Mouse (Mus musculus) stomach, embryonic 14.5 days (tissue): ENCODE results near the gene A4galt. TPM values are rescaled to one million over a fixed set of nuclear protein-coding genes. Genes with fewer than 3 reads are reported as not detected.

Experiments
- ATAC-seq: fragments of 200-750 bp; cut with Nextera tagmentation; 2 replicates; pipeline ENCODE4 v1.8.0; 2017; ENCODE audit warnings: low read depth, moderate TSS enrichment; ENCODE audit not compliant: insufficient number of reproducible peaks, insufficient read depth, low FRiP score
- H3K27ac ChIP-seq: fragments of 300-500 bp; sonication (generic); 2 replicates; pipeline ENCODE4 v1.5.1; 2014; ENCODE audit warnings: mild to moderate bottlenecking, low read length, moderate library complexity, mixed read lengths
- H3K27me3 ChIP-seq: fragments of 300-500 bp; sonication (generic); 2 replicates; pipeline ENCODE4 v1.6.1; 2014; ENCODE audit warnings: low read length, control low read depth, mixed read lengths; ENCODE audit not compliant: control insufficient read depth, insufficient read depth
- H3K36me3 ChIP-seq: fragments of 300-500 bp; sonication (generic); 2 replicates; pipeline ENCODE4 v1.6.1; 2014; ENCODE audit warnings: mild to moderate bottlenecking, control low read depth, low read length, moderate library complexity, mixed read lengths; ENCODE audit not compliant: control insufficient read depth, insufficient read depth
- H3K4me1 ChIP-seq: fragments of 300-500 bp; sonication (generic); 2 replicates; pipeline ENCODE4 v1.6.1; 2014; ENCODE audit warnings: low read length, control low read depth, mixed read lengths; ENCODE audit not compliant: control insufficient read depth, insufficient read depth
- H3K4me2 ChIP-seq: fragments of 300-500 bp; sonication (generic); replicated peaks from 2 replicates; pipeline ENCODE4 v1.6.1; 2014; ENCODE audit warnings: low read depth, low read length, control low read depth
- H3K4me3 ChIP-seq: fragments of 300-500 bp; sonication (generic); 2 replicates; pipeline ENCODE4 v1.5.1; 2014; ENCODE audit warnings: low read depth, low read length, control low read depth
- H3K9ac ChIP-seq: fragments of 300-500 bp; sonication (generic); replicated peaks from 2 replicates; pipeline ENCODE4 v1.6.1; 2014; ENCODE audit warnings: low read depth, mild to moderate bottlenecking, control low read depth, low read length, moderate library complexity, mixed read lengths
- H3K9me3 ChIP-seq: fragments of 300-500 bp; sonication (generic); 2 replicates; pipeline ENCODE4 v1.6.1; 2016; ENCODE audit warnings: low read depth, low read length, control low read depth; ENCODE audit not compliant: control insufficient read depth
- WGBS: fragments of 180-500 bp; shearing (Covaris S2); extraction: QIAGEN DNeasy Blood & Tissue Kit; methylation state at CpG from one replicate; pipeline ENCODE4 v1.1.7; 2014; 5-methylcytosine and 5-hydroxymethylcytosine counted together
- polyA plus RNA-seq: library from polyadenylated mRNA; unstranded; fragments of >200 nt; fragmentation: Nextera tagmentation; extraction: Ambion mirVana; gene quantifications from 2 replicates; pipeline ENCODE4 v1.2.1, GENCODE M21; 2014

Gene A4galt
- polyA plus RNA-seq, 1 experiment from 2014 or later: 9.6 TPM

DNA sequence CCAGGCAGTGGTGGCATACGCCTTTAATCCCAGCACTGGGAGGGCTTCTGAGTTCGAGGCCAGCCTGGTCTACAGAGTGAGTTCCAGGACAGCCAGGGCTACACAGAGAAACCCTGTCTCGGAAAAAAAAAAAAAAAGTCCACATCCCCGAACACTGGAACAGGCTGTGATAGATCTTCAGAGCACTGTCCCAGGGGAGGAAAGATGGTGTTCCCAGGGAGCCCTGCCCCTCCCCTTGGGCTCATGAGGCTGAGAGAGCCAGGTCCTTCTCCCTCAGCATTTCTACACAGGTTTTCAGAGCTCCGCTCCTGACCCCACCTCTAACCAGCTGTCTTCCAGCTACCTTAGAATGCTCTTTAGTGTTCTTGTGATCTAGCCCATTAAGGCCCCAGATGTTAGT, 24.7 kb downstream of the A4galt start:
- WGBS: 76% methylated on average over 5 of the region's 5 CpGs

DNA sequence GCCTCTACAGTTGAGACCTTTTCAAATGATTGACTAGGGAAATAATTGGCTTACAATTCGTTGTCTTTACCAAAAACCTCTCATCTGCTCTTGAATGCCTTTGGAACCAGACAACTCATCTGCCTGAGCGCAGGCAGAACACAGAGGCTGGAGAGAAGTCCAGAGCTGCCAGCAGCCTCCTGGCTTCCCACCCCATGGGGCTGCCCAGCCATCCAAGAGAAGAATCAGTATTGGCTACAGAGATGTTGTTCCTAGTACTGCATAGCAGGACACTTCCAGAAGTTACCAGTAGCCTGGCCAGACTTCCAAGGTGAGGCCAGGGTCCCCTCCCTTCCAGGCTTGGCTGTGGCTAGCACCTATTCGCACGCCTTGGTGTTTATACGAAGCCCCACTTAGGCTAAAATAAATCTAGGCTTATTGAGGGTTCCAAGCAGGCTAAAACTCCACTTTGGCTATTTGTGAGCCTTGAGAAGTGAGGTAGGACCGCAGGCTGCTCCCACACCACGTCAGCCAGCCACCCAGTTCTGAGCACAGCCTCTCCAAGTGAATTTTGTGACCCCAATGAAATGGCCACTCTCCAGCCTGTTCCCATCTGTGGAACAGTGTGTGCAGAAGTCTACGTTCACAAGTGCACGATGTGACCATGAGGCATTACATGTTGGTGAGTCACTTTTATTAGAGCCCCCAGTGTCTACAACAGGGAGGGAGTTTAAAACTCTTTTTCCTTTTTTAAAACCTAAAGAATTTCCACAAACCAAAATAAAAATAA, 25.3 kb downstream of the A4galt start:
- Histone ChIP-seq H3K9ac (no peak overlapping the region), H3K9me3 (no peaks in the 10 kb centered on the region), H3K4me3 (no peak overlapping the region), H3K36me3 (no peaks in the 10 kb centered on the region), H3K27me3 (no peaks in the 10 kb centered on the region), H3K27ac (peak overlapping the region; percentile 71), H3K4me1 (peaks cover 25% of the 10 kb centered on the region), H3K4me2 (no peak overlapping the region)
- WGBS: 65% methylated on average over 9 of the region's 9 CpGs
- ATAC-seq: no peak

More for the DNA sequence above, 24.7 kb downstream of the A4galt start:
- Histone ChIP-seq H3K4me1 (peaks cover 25% of the 10 kb centered on the region), H3K4me2 (no peak overlapping the region), H3K27me3 (no peaks in the 10 kb centered on the region), H3K4me3 (no peak overlapping the region), H3K9me3 (no peaks in the 10 kb centered on the region), H3K36me3 (no peaks in the 10 kb centered on the region), H3K9ac (no peak overlapping the region), H3K27ac (no peak overlapping the region)
- no peak for ATAC-seq

DNA sequence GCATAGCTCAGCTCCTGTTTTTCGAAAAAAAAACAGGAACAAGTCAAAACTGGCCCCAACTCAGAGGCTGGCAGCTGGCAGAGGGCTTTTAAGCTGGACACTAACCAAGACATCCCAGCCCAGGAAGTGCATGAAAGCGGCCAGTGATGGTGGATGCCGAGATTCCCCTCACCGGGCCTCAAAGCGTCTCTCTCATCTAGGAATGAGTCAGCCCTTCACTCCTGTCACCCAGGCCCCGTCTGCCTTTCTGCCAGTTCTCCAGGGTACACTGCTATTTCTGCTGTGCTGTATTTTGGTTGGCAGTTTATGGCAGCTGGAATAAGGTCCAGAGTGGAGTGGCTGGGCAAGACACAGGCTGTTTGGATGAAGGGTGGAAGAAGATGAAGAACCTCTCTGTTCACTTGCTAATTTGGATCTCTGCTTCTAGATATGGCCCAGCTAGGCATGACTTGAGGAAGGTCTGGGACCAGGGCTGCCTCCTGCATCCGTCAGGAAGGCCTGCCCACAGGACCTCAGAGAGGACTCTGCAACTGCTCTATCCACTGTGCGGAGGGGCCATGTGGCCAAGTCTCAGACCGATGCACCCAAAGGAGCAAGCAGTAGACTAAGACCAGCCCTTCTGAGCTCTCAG, 27.3 kb downstream of the A4galt start:
- Histone ChIP-seq H3K4me2 (peak overlapping the region; percentile 0; the same call in 1 of the 2 replicates), H3K27ac (peak overlapping the region; percentile 96), H3K27me3 (no peaks in the 10 kb centered on the region), H3K9ac (no peak overlapping the region), H3K4me1 (peaks cover 25% of the 10 kb centered on the region), H3K9me3 (no peaks in the 10 kb centered on the region), H3K4me3 (no peak overlapping the region), H3K36me3 (no peaks in the 10 kb centered on the region)
- WGBS: 35% methylated on average over 9 of the region's 9 CpGs
- no peak; the same call in 1 of the 2 replicates for ATAC-seq

- Histone ChIP-seq H3K4me3 (no peak overlapping the region), H3K4me1 (peaks cover 25% of the 10 kb centered on the region), H3K36me3 (no peaks in the 10 kb centered on the region), H3K9ac (no peak overlapping the region), H3K27me3 (no peaks in the 10 kb centered on the region), H3K9me3 (no peaks in the 10 kb centered on the region), H3K4me2 (peak overlapping the region; percentile 0; the same call in 1 of the 2 replicates), H3K27ac (peak overlapping the region; percentile 96)
- 7% methylated on average over 11 of the region's 11 CpGs for WGBS
- peak; percentile 92 for ATAC-seq
These were observed 28.2 kb downstream of the A4galt start for GRCm38 (mm10) chr15:83223208-83223962.

GRCm38 (mm10) chr15:83221721-83222120, 29.9 kb downstream of the A4galt start:
- no peaks in the 10 kb centered on the region for H3K27me3 ChIP-seq
- no peak overlapping the region for H3K9ac ChIP-seq
- peak overlapping the region; percentile 96 for H3K27ac ChIP-seq
- H3K4me3 ChIP-seq: no peak overlapping the region
- no peaks in the 10 kb centered on the region for H3K36me3 ChIP-seq
- H3K4me1 ChIP-seq: peaks cover 25% of the 10 kb centered on the region
- 69% methylated on average over 4 of the region's 4 CpGs for WGBS
- no peak for ATAC-seq
- no peak overlapping the region for H3K4me2 ChIP-seq
- no peaks in the 10 kb centered on the region for H3K9me3 ChIP-seq

- Histone ChIP-seq H3K4me2 (no peak overlapping the region), H3K27me3 (no peaks in the 10 kb centered on the region), H3K4me3 (no peak overlapping the region), H3K27ac (peak overlapping the region; percentile 16; the same call in 1 of the 2 replicates), H3K9ac (no peak overlapping the region), H3K4me1 (peaks cover 35% of the 10 kb centered on the region), H3K36me3 (no peaks in the 10 kb centered on the region), H3K9me3 (no peaks in the 10 kb centered on the region)
- 58% methylated on average over 9 of the region's 9 CpGs for WGBS
- ATAC-seq: no peak
These were observed 31.1 kb downstream of the A4galt start for GRCm38 (mm10) chr15:83220368-83221013.

DNA sequence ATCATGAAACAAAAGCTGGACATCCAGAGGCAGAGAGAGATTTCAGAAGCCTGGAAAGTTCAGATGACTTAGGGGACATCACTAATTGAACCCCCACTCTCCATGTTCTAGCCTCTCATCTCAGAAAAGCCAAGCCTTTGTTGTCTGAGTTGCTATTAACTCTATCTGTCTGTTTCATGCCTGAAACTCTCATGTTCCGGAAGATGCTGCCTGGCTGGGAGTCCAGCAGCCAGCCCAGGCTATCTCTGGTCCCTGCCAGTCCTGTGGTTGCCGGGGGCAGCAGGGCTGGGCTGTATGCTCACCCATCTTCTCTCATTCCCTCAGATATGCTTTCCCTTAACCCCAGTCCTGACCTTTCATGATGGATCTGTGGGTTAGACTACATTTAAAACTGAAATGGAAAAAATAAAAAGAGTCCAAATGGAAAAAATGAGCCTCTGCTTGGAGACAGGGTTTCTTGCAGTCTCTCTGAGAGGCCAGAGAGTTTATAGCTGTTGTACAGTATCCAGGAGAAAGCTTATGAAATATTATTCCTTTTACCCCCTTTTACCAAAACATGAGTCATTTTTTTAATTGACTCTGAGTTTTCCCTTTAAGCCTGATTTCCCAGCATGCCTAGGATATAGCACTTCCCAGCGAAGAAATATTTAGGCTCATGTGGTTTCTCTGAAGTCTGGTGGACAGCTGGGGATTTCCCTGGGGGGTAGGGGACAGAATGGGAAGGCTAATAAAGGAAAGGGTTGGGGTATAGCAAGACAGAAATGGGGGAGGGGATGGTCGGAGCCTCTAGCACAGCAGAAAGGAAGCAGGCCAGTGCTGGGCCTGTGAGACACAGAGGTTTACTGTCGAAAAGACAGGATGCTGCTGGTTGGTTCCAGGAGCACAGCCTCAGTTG, 36.0 kb downstream of the A4galt start:
- WGBS: 21% methylated on average over 5 of the region's 5 CpGs
- Histone ChIP-seq H3K4me1 (peaks cover 11% of the 10 kb centered on the region; the same call in 1 of the 2 replicates), H3K4me3 (no peak overlapping the region), H3K27me3 (no peaks in the 10 kb centered on the region), H3K9ac (no peak overlapping the region), H3K9me3 (no peaks in the 10 kb centered on the region), H3K27ac (peak overlapping the region; percentile 97), H3K36me3 (no peaks in the 10 kb centered on the region), H3K4me2 (no peak overlapping the region)
- peak; percentile 89 for ATAC-seq
